Mouse (Mus musculus) midbrain, postnatal 0 days (tissue): ENCODE measurements around the gene Gm13212. TPM values are rescaled to one million over a fixed set of nuclear protein-coding genes. Genes with fewer than 3 reads are reported as not detected.
"Not testable (repeated sequence)": the region's sequence is repeated elsewhere in the genome, so short reads cannot be mapped to it uniquely, and the experiment has no call there.

ENCODE experiments used
- ATAC-seq: fragments of 200-750 bp; cut with Nextera tagmentation; 2 replicates; pipeline ENCODE4 v1.8.0; 2017; ENCODE audit warnings: moderate number of reproducible peaks, mild to moderate bottlenecking, moderate TSS enrichment, moderate library complexity; ENCODE audit not compliant: low FRiP score
- DNase-seq: peaks from one replicate; pipeline ENCODE4 v3.0.0-alpha.2; 2015; ENCODE audit warnings: low spot score
- H3K27ac ChIP-seq: fragments of 300-500 bp; sonication (generic); 2 replicates; pipeline ENCODE4 v1.5.1; 2014; ENCODE audit warnings: low read depth, mild to moderate bottlenecking, low read length, mixed read lengths
- H3K27me3 ChIP-seq: fragments of 300-500 bp; sonication (generic); 2 replicates; pipeline ENCODE4 v1.6.1; 2014; ENCODE audit warnings: low read length, control low read depth, mixed read lengths; ENCODE audit not compliant: insufficient read depth
- H3K36me3 ChIP-seq: fragments of 300-500 bp; sonication (generic); 2 replicates; pipeline ENCODE4 v1.6.1; 2014; ENCODE audit warnings: low read length, control low read depth, mixed read lengths; ENCODE audit not compliant: insufficient read depth
- H3K4me1 ChIP-seq: fragments of 300-500 bp; sonication (generic); 2 replicates; pipeline ENCODE4 v1.6.1; 2014; ENCODE audit warnings: mild to moderate bottlenecking, control low read depth, antibody characterized with exemption, low read length, mixed read lengths; ENCODE audit not compliant: insufficient read depth
- H3K4me2 ChIP-seq: fragments of 300-500 bp; sonication (generic); 2 replicates; pipeline ENCODE4 v1.6.1; 2014; ENCODE audit warnings: low read depth, mild to moderate bottlenecking, low read length, mixed read lengths; ENCODE audit not compliant: poor library complexity, severe bottlenecking
- H3K4me3 ChIP-seq: fragments of 300-500 bp; sonication (generic); 2 replicates; pipeline ENCODE4 v1.5.1; 2014; ENCODE audit warnings: low read depth, mild to moderate bottlenecking, low read length, moderate library complexity
- H3K9ac ChIP-seq: fragments of 300-500 bp; sonication (generic); replicated peaks from 2 replicates; pipeline ENCODE4 v1.6.1; 2014; ENCODE audit warnings: mild to moderate bottlenecking, low read length, moderate library complexity, mixed read lengths; ENCODE audit not compliant: poor library complexity, severe bottlenecking
- H3K9me3 ChIP-seq: fragments of 300-500 bp; sonication (generic); 2 replicates; pipeline ENCODE4 v1.6.1; 2016; ENCODE audit warnings: low read length, control low read depth
- WGBS: fragments of 180-500 bp; shearing (Covaris S2); extraction: QIAGEN DNeasy Blood & Tissue Kit; methylation state at CpG from one replicate; pipeline ENCODE4 v1.1.7; 2014; 5-methylcytosine and 5-hydroxymethylcytosine counted together
- polyA plus RNA-seq: library from polyadenylated mRNA; unstranded; fragments of >200 nt; fragmentation: Nextera tagmentation; extraction: Ambion mirVana; gene quantifications from 2 replicates; pipeline ENCODE4 v1.2.1, GENCODE M21; 2015
- total RNA-seq: library from RNA; depleted of rRNA; stranded (reverse); fragments of >200 nt; gene quantifications from 2 replicates; pipeline ENCODE4 v1.2.3, GENCODE M21; 2014; rRNA removed

Gene Gm13212
- total and polyA plus RNA-seq, 2 experiments from 2014 or later = 0.20 TPM; not detected in 1

DNA sequence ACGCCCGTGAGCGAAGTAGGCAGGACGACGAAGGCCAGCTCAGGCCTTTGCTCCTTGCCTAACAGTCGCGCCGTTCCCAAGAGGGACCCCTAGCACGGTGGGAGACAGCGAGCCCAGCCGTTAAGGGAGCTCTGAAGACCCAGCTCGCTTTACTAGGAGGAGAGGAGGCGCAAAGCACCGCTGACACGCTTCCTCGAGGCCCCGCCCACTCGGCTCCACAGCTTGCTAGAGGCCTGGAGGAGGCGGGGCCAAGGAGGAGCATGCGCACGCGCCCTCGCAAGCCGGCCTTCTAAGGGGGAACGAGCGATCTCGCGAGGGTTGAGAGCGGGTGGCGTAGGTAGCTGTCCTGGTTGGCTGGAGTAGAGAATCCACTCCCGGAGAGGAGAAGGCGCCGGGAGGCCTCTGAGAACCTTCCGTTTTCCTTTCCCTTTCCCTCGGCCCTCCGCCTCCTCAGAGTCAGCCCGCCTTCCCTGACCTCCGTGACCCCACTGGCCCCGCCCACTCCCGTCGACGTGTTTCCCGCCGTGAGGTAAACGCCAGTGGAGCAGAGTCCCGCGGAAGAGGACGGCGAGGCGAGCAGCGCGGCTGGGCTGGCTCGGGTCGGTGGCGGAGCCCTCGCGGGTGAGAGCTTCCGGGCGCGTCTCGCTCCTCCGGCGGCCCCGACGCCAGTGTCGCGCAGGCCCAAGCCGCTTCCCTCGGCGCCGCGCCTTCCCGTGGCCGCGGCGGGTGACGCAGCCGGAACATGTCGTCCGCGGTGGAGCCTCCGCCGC is 55.6 kb downstream of the Gm13212 start:
- not testable (repeated sequence) for ATAC-seq
- WGBS = 36% methylated on average over 44 of the region's 83 CpGs

DNA sequence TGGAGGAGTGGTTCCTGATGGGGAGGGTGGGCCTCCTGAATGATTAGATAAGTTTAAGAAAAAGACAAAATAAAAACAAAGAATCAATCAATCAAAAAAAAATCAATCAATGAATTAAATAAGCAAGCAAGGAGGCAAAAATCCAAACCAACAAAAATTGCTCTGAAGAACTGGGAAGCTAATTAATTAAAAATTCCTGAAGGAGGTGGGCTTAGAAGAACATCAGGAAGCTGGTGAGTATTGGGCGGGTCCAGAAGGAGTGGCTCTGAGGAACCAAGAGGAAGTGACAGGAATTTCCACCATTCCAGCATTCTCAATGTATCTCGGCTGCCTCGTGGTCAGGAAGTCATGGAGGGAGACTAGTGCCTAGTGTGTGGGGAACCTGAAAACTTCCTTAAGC is 85.4 kb downstream of the Gm13212 start, which contains the start of gene Zfp980:
TSS of gene Zfp980 (plus strand) at position 301 of the 400 bp plus-strand sequence.
- H3K4me3 ChIP-seq, DNase-seq, H3K4me1 ChIP-seq, H3K36me3 ChIP-seq, H3K9ac ChIP-seq, H3K27me3 ChIP-seq, H3K9me3 ChIP-seq, ATAC-seq, H3K27ac ChIP-seq, H3K4me2 ChIP-seq: not testable (repeated sequence)
- 87% methylated on average over 3 of the region's 3 CpGs for whole genome bisulfite sequencing

More for the DNA sequence above, 55.6 kb downstream of the Gm13212 start:
- not testable (repeated sequence) for DNase-seq, H3K9me3 ChIP-seq, H3K36me3 ChIP-seq, H3K4me1 ChIP-seq, H3K4me3 ChIP-seq, H3K4me2 ChIP-seq, H3K27ac ChIP-seq, H3K9ac ChIP-seq, H3K27me3 ChIP-seq

DNA sequence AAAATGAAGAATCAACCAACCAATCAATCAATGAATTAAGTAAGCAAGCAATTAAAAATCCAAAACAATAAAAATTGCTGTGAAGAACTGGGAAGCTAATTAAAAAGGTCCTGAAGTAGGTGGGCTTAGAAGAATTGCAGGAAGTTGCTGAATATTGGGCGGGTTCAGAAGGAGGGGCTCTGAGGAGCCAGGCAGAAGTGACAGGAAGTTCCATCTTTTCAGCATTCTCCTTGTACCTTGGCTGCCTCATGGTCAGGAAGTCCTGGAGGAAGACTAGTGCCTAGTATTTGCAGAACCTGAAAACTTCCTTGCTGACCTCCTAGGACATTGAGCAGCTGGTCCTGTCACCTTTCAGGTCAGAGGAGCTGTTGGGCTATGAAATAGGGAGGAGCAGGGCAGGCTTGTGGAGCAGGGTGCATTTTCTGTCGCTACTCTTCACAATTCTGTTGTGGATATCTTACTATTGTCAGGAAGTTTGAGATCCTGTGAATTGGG is 89.4 kb downstream of the Gm13212 start:
- ATAC-seq = not testable (repeated sequence)

More for the DNA sequence above, 89.4 kb downstream of the Gm13212 start:
- not testable (repeated sequence) for H3K27me3 ChIP-seq, H3K9me3 ChIP-seq, H3K9ac ChIP-seq, DNase-seq, H3K27ac ChIP-seq, H3K4me2 ChIP-seq, H3K36me3 ChIP-seq, H3K4me1 ChIP-seq, H3K4me3 ChIP-seq
- 57% methylated on average over 2 of the region's 2 CpGs for WGBS

Other genes with a start within 250 kb of the Gm13212 start
- 0.28 TPM in 1 of 2 replicates, not detected in the other for gene Zfp990, start 74.4 kb upstream of the Gm13212 start, total RNA-seq
- gene Zfp990, start 74.4 kb upstream of the Gm13212 start, polyA plus RNA-seq = 0.05 and 0.09 TPM in 2 replicates
- gene Zfp980, start 85.5 kb downstream of the Gm13212 start, total RNA-seq = 0.14 TPM in 1 of 2 replicates, not detected in the other
- gene Zfp980, start 85.5 kb downstream of the Gm13212 start, polyA plus RNA-seq = not detected in 2 replicates